Mouse (Mus musculus) liver, postnatal 0 days (tissue): ENCODE measurements at regions not wholly inside any gene's neighbourhood (a gene's known extent, or its start where the extent isn't known, plus 50 kb on each side); places are given as distances from the start of the nearest gene placed in this dataset.

ENCODE experiments used
- ATAC-seq: fragments of 200-750 bp; cut with Nextera tagmentation; 2 replicates; pipeline ENCODE4 v1.8.0; 2017; ENCODE audit warnings: mild to moderate bottlenecking, moderate library complexity
- DNase-seq: peaks from one replicate; pipeline ENCODE4 v3.0.0-alpha.2; 2016
- H3K27ac ChIP-seq: fragments of 300-500 bp; sonication (generic); 2 replicates; pipeline ENCODE4 v1.5.1; 2014; ENCODE audit warnings: antibody characterized with exemption, moderate library complexity, mild to moderate bottlenecking, low read depth
- H3K27me3 ChIP-seq: fragments of 300-500 bp; sonication (generic); 2 replicates; pipeline ENCODE4 v1.6.1; 2014; ENCODE audit warnings: low read length, control low read depth, mixed read lengths; ENCODE audit not compliant: insufficient read depth
- H3K36me3 ChIP-seq: fragments of 300-500 bp; sonication (generic); replicated peaks from 2 replicates; pipeline ENCODE4 v1.6.1; 2014; ENCODE audit warnings: mild to moderate bottlenecking, control low read depth, low read length, moderate library complexity, mixed read lengths; ENCODE audit not compliant: insufficient read depth
- H3K4me1 ChIP-seq: fragments of 300-500 bp; sonication (generic); 2 replicates; pipeline ENCODE4 v1.6.1; 2014; ENCODE audit warnings: antibody characterized with exemption, mild to moderate bottlenecking, control low read depth; ENCODE audit not compliant: insufficient read depth
- H3K4me2 ChIP-seq: fragments of 300-500 bp; sonication (generic); 2 replicates; pipeline ENCODE4 v1.6.1; 2014; ENCODE audit warnings: low read depth, mild to moderate bottlenecking, low read length, moderate library complexity, mixed read lengths
- H3K4me3 ChIP-seq: fragments of 300-500 bp; sonication (generic); 2 replicates; pipeline ENCODE4 v1.5.1; 2014; ENCODE audit warnings: low read depth, low read length
- H3K9ac ChIP-seq: fragments of 300-500 bp; sonication (generic); replicated peaks from 2 replicates; pipeline ENCODE4 v1.6.1; 2014; ENCODE audit warnings: mild to moderate bottlenecking, moderate library complexity
- H3K9me3 ChIP-seq: fragments of 300-500 bp; sonication (generic); 2 replicates; pipeline ENCODE4 v1.6.1; 2016; ENCODE audit warnings: mild to moderate bottlenecking, control low read depth, low read length, mixed read lengths
- CTCF ChIP-seq: sonication (generic); IDR thresholded peaks from 2 replicates; pipeline ENCODE4 v1.5.1; 2016; ENCODE audit warnings: antibody characterized with exemption, low read depth
- EP300 ChIP-seq: IDR thresholded peaks from 2 replicates; pipeline ENCODE4 v1.6.1; 2016; ENCODE audit warnings: antibody characterized with exemption, low read depth, mild to moderate bottlenecking
- WGBS: fragments of 180-500 bp; shearing (Covaris S2); extraction: QIAGEN DNeasy Blood & Tissue Kit; methylation state at CpG from one replicate; pipeline ENCODE4 v1.1.7; 2014; ENCODE audit not compliant: insufficient replicate concordance; 5-methylcytosine and 5-hydroxymethylcytosine counted together

DNA sequence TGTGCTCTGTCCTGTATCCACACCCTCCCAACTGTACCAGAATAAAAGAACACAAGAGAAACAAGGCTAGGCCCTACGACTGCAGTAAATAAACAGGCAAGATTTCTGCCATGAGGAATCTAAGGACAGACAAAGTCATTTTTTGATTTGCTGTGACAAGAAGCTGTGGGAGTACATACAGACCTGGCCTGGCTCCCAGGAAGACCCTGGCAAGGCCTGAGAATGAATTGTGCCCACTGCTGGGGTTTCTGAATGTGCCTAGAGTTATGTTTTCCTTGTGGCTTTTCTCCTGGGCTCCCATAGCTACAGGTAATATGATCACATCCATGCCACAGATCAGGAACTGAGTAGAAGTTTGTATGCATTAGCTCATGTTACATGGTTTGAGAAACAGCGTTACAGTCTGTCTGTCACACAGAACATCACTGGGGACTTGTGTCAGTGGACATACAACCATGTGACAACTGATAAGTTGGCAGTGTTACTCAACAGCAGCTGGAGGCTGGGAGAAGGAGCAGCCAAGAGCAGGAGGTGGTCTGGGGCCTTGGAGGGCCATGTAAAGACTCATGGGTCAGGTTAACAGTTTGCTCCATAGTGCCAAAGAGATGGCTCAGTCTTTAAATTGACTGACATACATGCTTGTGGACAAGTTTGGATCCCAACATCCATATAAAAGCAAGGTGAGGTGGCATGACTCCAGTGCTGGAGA, 285.6 kb upstream of the Eif4g2 start:
- DNase-seq = no peak
- H3K27ac ChIP-seq = no peak overlapping the region
- no peaks in the 10 kb centered on the region for H3K4me1 ChIP-seq
- no peaks in the 10 kb centered on the region for H3K27me3 ChIP-seq
- H3K9ac ChIP-seq = no peak overlapping the region
- no peaks in the 10 kb centered on the region for H3K36me3 ChIP-seq
- H3K4me3 ChIP-seq = no peak overlapping the region
- no peaks in the 10 kb centered on the region for H3K9me3 ChIP-seq
- ATAC-seq = no peak
- WGBS = 54% methylated on average over 2 of the region's 2 CpGs
- no peak overlapping the region for H3K4me2 ChIP-seq
- no peak for TF ChIP-seq EP300
- no peak for TF ChIP-seq CTCF

DNA sequence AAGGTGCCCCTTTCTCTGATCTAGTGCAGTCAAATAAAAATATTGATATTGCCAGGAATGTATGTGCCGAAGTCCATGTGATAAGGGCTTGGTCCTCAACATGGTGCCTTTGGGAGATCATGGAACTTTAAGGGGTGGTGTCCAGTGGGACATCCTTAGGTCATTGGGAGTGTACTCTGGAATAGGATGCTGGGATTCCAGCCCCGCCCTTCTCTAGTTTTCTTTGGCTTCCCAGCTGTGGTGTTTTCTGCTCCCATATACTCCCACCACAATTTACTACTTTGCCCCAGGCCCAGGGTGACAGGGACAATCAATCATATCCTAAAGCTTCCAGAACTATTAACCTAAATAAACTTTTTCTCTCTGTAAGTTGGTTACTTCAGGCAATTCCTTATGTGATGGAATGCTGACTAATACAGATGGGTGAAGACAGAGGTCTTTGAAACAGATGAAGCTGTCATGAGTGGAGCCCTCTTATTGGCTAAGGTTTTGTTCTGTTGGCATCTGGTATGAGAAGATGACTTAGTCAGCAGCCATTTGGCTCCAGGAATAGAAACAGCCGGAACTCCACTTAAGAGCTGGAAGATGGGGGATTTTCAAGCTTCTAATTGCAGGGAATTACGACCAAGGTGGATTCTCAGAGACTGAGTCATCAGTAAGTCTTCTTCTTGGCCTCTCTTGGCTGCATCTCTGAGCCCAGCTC, 284.3 kb upstream of the Eif4g2 start:
- Histone ChIP-seq H3K9me3 (no peaks in the 10 kb centered on the region), H3K4me1 (no peaks in the 10 kb centered on the region), H3K9ac (no peak overlapping the region), H3K27ac (no peak overlapping the region), H3K4me3 (no peak overlapping the region), H3K36me3 (no peaks in the 10 kb centered on the region), H3K27me3 (no peaks in the 10 kb centered on the region), H3K4me2 (no peak overlapping the region)
- no peak for ATAC-seq
- DNase-seq = no peak
- WGBS = 69% methylated on average over 4 of the region's 4 CpGs
- TF ChIP-seq CTCF (no peak), EP300 (no peak)

DNA sequence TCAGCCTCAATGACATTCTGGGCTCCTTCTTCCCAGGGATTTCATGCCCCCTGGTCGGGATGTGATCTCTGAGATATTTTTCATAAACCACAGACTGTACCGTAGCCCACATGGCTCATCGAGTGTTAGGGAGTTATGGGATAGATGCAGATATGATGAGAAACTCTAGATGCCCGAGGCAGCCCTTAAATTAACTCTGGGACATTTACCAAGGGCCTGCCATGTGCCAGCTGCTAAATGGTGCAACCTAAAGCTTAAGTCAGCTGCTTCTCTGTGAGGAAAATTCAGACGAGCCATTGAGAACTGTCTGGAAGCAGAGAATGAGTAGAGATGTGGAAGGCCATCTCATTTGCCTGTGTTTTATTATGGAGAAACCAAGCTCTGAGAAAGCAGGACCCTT, 282.6 kb upstream of the Eif4g2 start:
- H3K36me3 ChIP-seq = no peaks in the 10 kb centered on the region
- TF ChIP-seq CTCF = no peak
- TF ChIP-seq EP300 = no peak
- WGBS = 64% methylated on average over 5 of the region's 5 CpGs
- H3K27me3 ChIP-seq = no peaks in the 10 kb centered on the region
- no peak overlapping the region for H3K27ac ChIP-seq
- DNase-seq (no peak), ATAC-seq (no peak)
- no peaks in the 10 kb centered on the region for H3K4me1 ChIP-seq
- no peak overlapping the region for H3K9ac ChIP-seq
- H3K4me2 ChIP-seq = no peak overlapping the region
- H3K9me3 ChIP-seq = no peaks in the 10 kb centered on the region
- H3K4me3 ChIP-seq = no peak overlapping the region

DNA sequence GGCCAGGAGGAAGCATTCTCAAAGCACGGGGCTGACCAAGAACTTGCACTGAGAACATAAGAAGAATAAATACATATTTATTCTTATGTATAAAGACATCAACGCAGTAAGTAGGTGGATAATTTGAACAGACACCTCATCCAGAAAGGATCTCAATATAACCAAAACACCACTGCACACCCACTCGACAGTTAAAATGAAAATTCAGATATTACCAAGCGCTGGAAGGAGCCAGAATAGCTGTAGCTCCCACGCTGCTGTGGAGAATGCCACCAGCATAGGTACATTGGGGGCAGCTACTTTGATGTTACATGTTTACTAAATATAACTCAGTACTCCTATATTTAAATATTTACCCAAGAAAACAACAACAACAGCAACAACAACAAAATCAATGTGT, 280.4 kb upstream of the Eif4g2 start:
- H3K9ac ChIP-seq = no peak overlapping the region
- no peak overlapping the region for H3K4me2 ChIP-seq
- no peak for DNase-seq
- no peak overlapping the region for H3K27ac ChIP-seq
- TF ChIP-seq CTCF (no peak), EP300 (no peak)
- WGBS = 74% methylated on average over 5 of the region's 5 CpGs
- no peak for ATAC-seq
- H3K4me3 ChIP-seq = no peak overlapping the region
- no peaks in the 10 kb centered on the region for H3K9me3 ChIP-seq
- no peaks in the 10 kb centered on the region for H3K36me3 ChIP-seq
- no peaks in the 10 kb centered on the region for H3K4me1 ChIP-seq
- H3K27me3 ChIP-seq = no peaks in the 10 kb centered on the region

DNA sequence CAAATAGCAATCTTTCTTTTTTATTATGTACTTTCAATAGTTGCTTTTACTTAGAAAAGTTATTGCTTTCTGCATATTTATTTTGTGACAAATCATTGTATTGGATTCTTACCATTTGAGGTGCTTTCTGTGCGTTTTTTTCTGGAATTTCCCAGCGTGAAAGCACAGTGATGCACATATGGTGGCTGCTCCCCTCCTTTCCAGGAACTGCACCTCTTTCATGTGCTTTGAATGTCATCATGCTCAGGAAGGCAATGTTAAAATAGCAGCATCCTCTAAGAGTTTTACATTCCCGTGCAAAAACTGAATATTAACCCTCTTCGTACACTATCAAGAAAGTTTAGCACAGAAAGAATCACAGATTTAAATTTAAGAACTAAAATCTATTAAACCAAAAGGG, 279.8 kb upstream of the Eif4g2 start:
- TF ChIP-seq EP300 = no peak
- TF ChIP-seq CTCF = no peak
- no peak overlapping the region for H3K4me2 ChIP-seq
- ATAC-seq (no peak), DNase-seq (no peak)
- no peak overlapping the region for H3K4me3 ChIP-seq
- no peak overlapping the region for H3K9ac ChIP-seq
- no peaks in the 10 kb centered on the region for H3K27me3 ChIP-seq
- no peak overlapping the region for H3K27ac ChIP-seq
- H3K9me3 ChIP-seq = no peaks in the 10 kb centered on the region
- 72% methylated on average over 4 of the region's 4 CpGs for WGBS
- H3K4me1 ChIP-seq = no peaks in the 10 kb centered on the region
- H3K36me3 ChIP-seq = no peaks in the 10 kb centered on the region

DNA sequence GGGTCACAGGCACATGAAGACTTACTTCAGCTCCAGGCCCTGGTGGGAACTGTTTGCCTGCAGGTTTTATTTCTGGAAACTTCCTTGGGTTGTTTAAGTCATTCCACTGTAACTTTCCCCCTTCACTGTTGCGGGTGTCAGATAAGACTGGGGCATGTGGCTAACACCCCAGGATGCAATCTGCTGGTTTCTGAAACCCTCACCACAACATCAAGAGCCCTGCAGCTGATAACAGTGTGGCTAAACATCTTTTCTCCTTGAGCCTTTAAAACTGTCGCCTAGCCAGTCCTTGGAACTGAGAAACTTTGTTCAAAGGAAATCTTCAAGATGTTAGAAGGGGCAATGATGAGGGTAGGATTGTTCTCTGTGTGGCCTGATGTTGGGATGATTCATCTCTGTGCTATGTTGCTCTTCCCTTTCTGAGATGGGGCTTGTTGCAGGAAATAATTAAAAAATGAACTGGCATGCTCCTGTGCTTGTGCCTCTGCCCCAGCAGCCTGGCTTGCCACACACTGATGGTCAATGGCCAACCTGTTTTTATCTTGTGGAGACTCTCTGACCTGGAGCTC, 272.3 kb upstream of the Eif4g2 start:
- ATAC-seq = no peak
- no peak for DNase-seq
- no peak for TF ChIP-seq EP300
- no peak for TF ChIP-seq CTCF
- H3K4me1 ChIP-seq = no peaks in the 10 kb centered on the region
- H3K9me3 ChIP-seq = no peaks in the 10 kb centered on the region
- no peak overlapping the region for H3K4me3 ChIP-seq
- H3K4me2 ChIP-seq = no peak overlapping the region
- no peaks in the 10 kb centered on the region for H3K36me3 ChIP-seq
- no peak overlapping the region for H3K27ac ChIP-seq
- H3K27me3 ChIP-seq = no peaks in the 10 kb centered on the region
- WGBS = 27% methylated on average over 2 of the region's 2 CpGs
- H3K9ac ChIP-seq = no peak overlapping the region
